Mouse (Mus musculus): ENCODE measurements around the gene Tgm3. TPM values are rescaled to one million over a fixed set of nuclear protein-coding genes. Genes with fewer than 3 reads are reported as not detected.

The Tgm3 gene
- polyA plus RNA-seq, 1 experiment from 2014 or later, result 0.01 TPM

GRCm38 (mm10) chr2:130018084-130018483 lies 5.9 kb downstream of the Tgm3 start:
- in situ Hi-C loops (cut with MboI; ENCODE audit: low pct_unique_long_range_greater_than_20kb), result no loop called here
- ATAC-seq, result no peak
- POLR2A ChIA-PET, result no interaction called here
- TF ChIP-seq CTCF (IDR thresholded peaks at IDR 0.05), result no peak
- no peaks in the 10 kb centered on the region for H3K27me3 ChIP-seq
- CTCF ChIA-PET, result no interaction called here
- no peak for DNase-seq (ENCODE audit: low read depth, low spot score)

- ChIA-PET CTCF (no interaction called here), POLR2A (no interaction called here)
- TF ChIP-seq CTCF (IDR thresholded peaks at IDR 0.05), result no peak
- in situ Hi-C loops (cut with MboI; ENCODE audit: low pct_unique_long_range_greater_than_20kb), result no loop called here
- DNase-seq (ENCODE audit: low read depth, low spot score) (no peak), ATAC-seq (no peak)
- peaks cover 4% of the 10 kb centered on the region for H3K27me3 ChIP-seq
Observed at GRCm38 (mm10) chr2:130027890-130028289, 15.7 kb downstream of the Tgm3 start.

- no peak for TF ChIP-seq CTCF (IDR thresholded peaks at IDR 0.05)
- ATAC-seq, result no peak
- in situ Hi-C loops (cut with MboI; ENCODE audit: low pct_unique_long_range_greater_than_20kb), result no loop called here
- H3K27me3 ChIP-seq, result peaks cover 4% of the 10 kb centered on the region
- ChIA-PET CTCF (no interaction called here), POLR2A (no interaction called here)
- no peak for DNase-seq (ENCODE audit: low read depth, low spot score)
Observed at GRCm38 (mm10) chr2:130029826-130030225, 17.7 kb downstream of the Tgm3 start.

- CTCF ChIA-PET, result no interaction called here
- TF ChIP-seq CTCF (IDR thresholded peaks at IDR 0.05), result no peak
- no peak for DNase-seq (ENCODE audit: low read depth, low spot score)
- POLR2A ChIA-PET, result no interaction called here
- H3K27me3 ChIP-seq, result peaks cover 4% of the 10 kb centered on the region
- in situ Hi-C loops (cut with MboI; ENCODE audit: low pct_unique_long_range_greater_than_20kb), result no loop called here
- ATAC-seq, result no peak
Observed at GRCm38 (mm10) chr2:130032661-130033060, 20.5 kb downstream of the Tgm3 start.

GRCm38 (mm10) chr2:130036846-130037245 lies 24.7 kb downstream of the Tgm3 start:
- no peak for ATAC-seq
- POLR2A ChIA-PET, result no interaction called here
- no peak for TF ChIP-seq CTCF (IDR thresholded peaks at IDR 0.05)
- CTCF ChIA-PET, result no interaction called here
- in situ Hi-C loops (cut with MboI; ENCODE audit: low pct_unique_long_range_greater_than_20kb), result no loop called here
- peaks cover 4% of the 10 kb centered on the region for H3K27me3 ChIP-seq
- no peak for DNase-seq (ENCODE audit: low read depth, low spot score)

GRCm38 (mm10) chr2:130038971-130039370 lies 26.8 kb downstream of the Tgm3 start:
- no peak for ATAC-seq
- CTCF ChIA-PET, result interaction anchor here (1.3 kb wide), 1 partner anchor 15 kb away, joined by 3 read pairs; no protein-coding TSS in a partner anchor
- in situ Hi-C loops (cut with MboI; ENCODE audit: low pct_unique_long_range_greater_than_20kb), result no loop called here

GRCm38 (mm10) chr2:130040190-130040886 lies 28.2 kb downstream of the Tgm3 start:
- in situ Hi-C loops (cut with MboI; ENCODE audit: low pct_unique_long_range_greater_than_20kb), result no loop called here
- CTCF ChIA-PET, result no interaction called here
- ATAC-seq (no peak), DNase-seq (ENCODE audit: low read depth, low spot score) (no peak)
- TF ChIP-seq CTCF (IDR thresholded peaks at IDR 0.05), result no peak
- no peaks in the 10 kb centered on the region for H3K27me3 ChIP-seq
- POLR2A ChIA-PET, result no interaction called here

More at GRCm38 (mm10) chr2:130038971-130039370, 26.8 kb downstream of the Tgm3 start:
- DNase-seq (ENCODE audit: low read depth, low spot score), result no peak
- no peak for TF ChIP-seq CTCF (IDR thresholded peaks at IDR 0.05)
- no peaks in the 10 kb centered on the region for H3K27me3 ChIP-seq
- POLR2A ChIA-PET, result no interaction called here

- ChIA-PET POLR2A (no interaction called here), CTCF (no interaction called here)
- DNase-seq (ENCODE audit: low read depth, low spot score) (no peak), ATAC-seq (no peak)
- peaks cover 4% of the 10 kb centered on the region for H3K27me3 ChIP-seq
- in situ Hi-C loops (cut with MboI; ENCODE audit: low pct_unique_long_range_greater_than_20kb), result no loop called here
- no peak for TF ChIP-seq CTCF (IDR thresholded peaks at IDR 0.05)
Observed at GRCm38 (mm10) chr2:130043835-130044234, 31.7 kb downstream of the Tgm3 start.

- ATAC-seq (no peak), DNase-seq (ENCODE audit: low read depth, low spot score) (no peak)
- H3K27me3 ChIP-seq, result peaks cover 10% of the 10 kb centered on the region
- ChIA-PET POLR2A (interaction anchor here (0.6 kb wide), 1 partner anchor 571 kb away, joined by 3 read pairs; no protein-coding TSS in a partner anchor), CTCF (no interaction called here)
- TF ChIP-seq CTCF (IDR thresholded peaks at IDR 0.05), result no peak
- in situ Hi-C loops (cut with MboI; ENCODE audit: low pct_unique_long_range_greater_than_20kb), result no loop called here
Observed at GRCm38 (mm10) chr2:130047923-130048440, 35.8 kb downstream of the Tgm3 start.

GRCm38 (mm10) chr2:130048792-130049191 lies 36.6 kb downstream of the Tgm3 start:
- in situ Hi-C loops (cut with MboI; ENCODE audit: low pct_unique_long_range_greater_than_20kb), result no loop called here
- TF ChIP-seq CTCF (IDR thresholded peaks at IDR 0.05), result no peak
- H3K27me3 ChIP-seq, result peaks cover 16% of the 10 kb centered on the region
- ChIA-PET POLR2A (no interaction called here), CTCF (no interaction called here)
- ATAC-seq (no peak), DNase-seq (ENCODE audit: low read depth, low spot score) (no peak)

- DNase-seq (ENCODE audit: low read depth, low spot score), result peak; percentile 6
- ChIA-PET POLR2A (no interaction called here), CTCF (interaction anchor here (1.4 to 1.7 kb wide), 4 partner anchors 10 to 399 kb away, joined by 3 to 7 read pairs (median 4); no protein-coding TSS in a partner anchor)
- TF ChIP-seq CTCF (IDR thresholded peaks at IDR 0.05), result peak; percentile 40
- peak; percentile 51 for ATAC-seq
- in situ Hi-C loops (cut with MboI; ENCODE audit: low pct_unique_long_range_greater_than_20kb), result loop anchor here (10.0 kb wide), 2 partner anchors 153 to 383 kb away; no protein-coding TSS in a partner anchor
- H3K27me3 ChIP-seq, result peaks cover 13% of the 10 kb centered on the region
Observed at GRCm38 (mm10) chr2:130058149-130058548, 46.0 kb downstream of the Tgm3 start.
